Mouse (Mus musculus): ENCODE measurements at regions not wholly inside any gene's neighbourhood (a gene's known extent, or its start where the extent isn't known, plus 50 kb on each side); places are given as distances from the start of the nearest gene placed in this dataset.
A peak's percentile ranks its signal among the peaks of the same experiment; 100 is the strongest.

DNA sequence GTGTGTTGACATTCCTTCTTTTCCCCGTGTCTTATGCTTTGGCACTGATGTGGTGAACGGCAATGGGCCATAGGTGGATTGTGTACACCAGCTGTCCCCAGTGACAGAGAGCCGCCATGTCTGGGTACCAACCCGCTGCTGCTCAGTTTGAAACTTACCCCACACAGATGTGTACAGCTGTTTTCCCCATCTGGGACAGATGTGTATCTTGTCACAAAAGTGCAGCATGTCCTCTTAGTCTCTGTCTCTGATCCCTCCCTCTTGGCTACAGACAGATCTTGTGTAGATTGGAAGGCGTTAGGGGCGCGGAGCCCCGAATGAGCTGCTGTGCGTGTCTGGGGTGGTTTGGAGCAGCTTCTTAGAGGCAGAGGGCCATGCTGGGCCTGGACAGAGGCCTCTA is 196.1 kb upstream of the Sulf2 start:
- DNase-seq: no peak

DNA sequence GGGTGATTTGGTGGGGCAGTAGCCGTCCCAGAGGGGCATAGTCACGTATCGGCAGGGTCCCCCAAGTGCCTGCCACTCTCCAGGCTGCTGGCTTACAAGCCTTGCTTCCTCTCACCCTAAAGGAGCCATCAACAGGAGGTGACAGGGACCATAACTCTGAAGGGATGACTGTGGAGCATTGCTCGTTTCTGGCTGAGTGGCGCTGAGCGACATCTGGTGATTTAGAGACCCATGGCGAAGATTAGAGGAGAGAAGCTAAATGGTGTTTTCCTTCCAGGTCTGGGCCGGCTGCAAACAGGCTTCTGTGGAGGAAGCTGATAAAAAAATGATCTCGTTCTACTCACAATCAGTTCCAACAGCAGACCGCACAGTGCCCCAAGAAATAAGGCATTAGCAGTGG is 193.2 kb upstream of the Sulf2 start:
- DNase-seq: no peak

DNA sequence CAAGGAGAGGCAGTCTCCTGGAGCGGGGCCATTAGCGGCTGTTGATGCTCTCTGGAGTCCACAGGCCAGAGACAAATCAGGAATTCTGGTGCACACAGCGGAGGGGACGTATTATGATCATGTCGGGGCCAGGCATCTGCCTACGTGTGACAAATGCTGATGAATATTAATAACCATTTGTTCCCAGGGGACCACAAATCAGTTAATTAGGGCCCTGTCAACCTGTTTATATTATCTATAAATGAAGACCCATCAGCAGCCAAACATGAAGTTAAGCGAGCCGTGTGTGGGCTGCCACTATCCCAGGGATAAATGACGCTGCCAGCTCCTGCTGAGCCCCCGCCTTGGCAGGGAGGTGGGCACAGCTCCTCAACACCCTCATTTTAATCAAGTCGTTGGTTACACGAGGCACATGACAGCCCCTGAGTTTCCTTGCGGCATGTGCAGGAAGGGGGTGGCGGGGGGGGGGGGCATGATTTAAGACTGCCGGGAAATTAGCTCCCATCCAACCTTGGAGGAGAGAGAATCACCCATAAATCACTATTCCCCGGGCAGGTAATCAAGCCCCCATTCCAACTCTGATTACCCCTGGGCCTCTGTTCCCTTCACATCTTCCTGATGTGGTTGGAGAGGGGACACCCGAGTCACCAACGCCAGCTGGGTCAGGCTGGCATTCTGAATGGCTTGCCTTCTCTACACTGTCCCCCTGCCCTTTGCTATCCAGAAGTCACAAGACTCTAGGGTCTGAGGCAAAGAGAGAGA is 191.1 kb upstream of the Sulf2 start:
- DNase-seq: no peak

DNA sequence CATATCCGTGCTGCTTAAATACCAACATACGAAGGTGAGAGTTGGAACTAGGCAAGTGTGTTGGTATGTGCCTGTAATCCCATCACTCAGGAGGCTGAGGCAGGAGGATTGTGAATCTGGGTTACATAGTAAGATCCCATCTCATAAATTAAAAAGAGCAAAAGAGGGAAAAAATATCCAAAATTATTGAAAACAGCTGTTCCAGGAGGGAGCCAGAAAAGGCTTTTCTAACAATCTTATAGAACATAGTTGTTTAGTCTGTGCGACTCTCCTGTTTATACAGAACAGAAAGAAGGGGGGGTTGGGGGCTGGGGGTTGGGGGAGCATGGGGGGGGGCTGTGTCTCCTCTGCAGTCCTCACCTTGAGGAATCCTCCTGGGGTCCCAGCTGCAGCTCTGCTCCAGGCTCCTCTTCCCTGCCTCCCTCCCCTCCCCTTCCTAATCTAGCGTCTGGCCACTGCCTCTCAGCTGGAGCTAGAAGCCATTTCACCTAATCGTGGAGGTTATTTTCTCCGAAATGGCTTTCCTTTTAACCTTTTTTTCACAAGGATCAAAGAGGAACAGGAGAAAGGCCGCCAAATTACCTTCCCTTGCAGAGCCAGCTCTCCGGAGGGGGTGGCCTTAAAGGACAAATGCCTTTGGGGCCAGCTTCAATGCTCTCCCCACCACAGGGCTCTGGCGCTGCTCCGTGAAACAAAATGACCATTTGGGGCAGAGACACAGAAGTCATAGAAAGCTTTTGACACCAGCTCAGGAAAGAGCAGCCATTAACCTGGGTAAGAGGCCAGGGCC is 188.3 kb upstream of the Sulf2 start:
- no peak for DNase-seq

DNA sequence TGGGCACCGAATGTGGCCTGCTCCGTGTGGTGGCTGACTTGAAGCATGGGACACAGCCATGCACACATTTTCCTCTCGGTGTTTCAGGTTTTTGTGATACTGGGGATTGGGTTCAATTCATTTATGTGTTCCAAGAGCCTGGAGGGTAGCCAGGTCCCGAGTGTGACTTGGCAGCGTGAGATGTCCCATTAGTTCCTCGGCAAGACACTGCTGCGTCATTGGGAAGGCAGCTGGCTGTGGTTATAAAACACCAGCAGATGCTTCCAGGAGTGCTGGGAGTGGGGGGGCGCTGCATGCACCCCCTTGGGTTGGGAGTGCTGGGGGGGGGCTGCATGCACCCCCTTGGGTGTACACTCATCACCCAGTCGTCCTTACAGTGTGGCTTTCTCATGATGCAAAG is 186.9 kb upstream of the Sulf2 start:
- DNase-seq: peak; percentile 11 to 23

DNA sequence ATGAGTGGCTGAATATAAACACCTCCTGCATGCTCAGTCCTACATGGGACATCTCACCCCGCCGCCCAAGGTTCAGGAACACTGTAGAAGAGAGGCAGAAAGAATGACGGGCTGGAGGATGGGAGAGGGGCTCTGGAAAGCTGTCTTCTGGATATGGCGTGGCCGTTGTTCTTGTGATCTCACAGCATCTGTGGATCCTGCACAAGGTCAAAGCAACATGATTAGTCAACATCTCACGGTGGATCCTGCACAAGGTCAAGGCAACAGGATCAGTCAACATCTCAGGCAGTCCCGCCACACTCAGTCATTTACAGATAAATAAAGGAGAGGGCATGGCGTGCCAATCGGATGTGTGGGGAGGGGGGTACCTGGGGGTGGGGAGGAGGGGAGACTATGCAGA is 184.7 kb upstream of the Sulf2 start:
- no peak for DNase-seq

DNA sequence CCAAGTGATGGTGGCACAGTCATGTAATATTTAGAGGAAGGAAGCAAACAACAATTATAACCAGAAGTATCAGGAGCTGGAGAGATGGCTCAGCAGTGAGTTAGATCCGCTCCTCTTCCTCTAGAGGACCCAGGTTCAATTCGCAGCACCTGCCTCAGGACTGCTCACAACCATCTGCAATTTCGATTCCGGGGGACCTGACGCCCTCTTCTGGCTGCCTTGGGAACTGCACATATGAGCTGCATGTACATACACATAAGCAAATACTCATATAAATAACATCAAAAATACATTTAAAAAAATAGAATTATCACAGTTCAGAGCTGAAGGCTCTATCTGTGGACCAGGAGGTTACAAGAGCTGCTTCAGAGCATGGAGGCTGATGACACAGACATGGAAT is 184.0 kb upstream of the Sulf2 start:
- no peak for DNase-seq

DNA sequence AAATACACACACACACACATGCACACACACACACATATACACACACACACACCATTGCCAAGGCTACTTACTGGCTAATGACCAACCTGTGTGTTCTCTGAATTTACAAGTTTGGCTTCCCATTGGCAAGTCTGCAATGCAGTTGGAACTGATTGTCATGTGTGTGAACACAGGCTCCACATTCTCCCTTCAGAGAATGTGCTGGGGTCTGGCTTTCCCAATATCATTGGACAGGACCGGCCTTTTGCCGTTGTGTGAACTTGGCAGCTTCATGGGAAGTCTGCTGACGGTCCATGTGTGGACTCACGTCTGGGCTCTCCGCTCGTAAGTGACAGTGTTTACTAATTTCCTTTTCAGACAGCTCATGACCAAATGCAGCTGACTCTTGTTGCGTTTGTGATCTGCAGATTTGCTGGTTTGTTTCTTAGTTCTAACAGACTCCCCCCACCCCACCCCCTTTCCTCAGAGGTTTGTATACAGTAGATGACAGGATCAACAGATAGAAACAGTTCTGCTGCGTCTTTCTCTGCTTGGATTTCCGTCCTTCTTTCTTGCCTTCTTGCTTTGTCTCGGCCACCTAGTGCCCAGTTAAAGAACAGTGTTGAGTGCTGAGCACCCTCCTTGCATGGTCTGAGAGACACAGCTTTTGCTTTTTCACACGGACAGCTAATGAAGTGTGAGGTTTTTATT is 183.1 kb upstream of the Sulf2 start:
- DNase-seq: no peak

DNA sequence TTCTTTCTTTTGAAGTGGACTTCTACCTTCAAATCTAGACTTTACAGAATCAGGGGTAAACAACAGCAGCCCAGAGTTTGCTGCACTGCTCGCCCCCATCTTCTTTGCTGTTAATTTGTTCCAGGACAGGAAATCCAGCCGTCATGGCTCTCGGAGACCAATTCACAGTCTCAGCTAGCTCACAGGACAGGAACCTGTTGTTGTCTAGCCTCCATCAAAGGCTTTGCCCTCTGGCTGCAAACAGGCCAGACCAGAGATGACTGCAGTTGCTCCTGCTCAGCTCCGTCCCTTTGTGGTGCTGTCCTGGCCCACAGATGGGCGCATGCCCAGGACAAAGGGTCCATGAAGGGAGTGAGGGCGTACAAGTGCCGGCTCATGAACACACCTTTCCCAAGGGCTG is 182.2 kb upstream of the Sulf2 start:
- DNase-seq: no peak

DNA sequence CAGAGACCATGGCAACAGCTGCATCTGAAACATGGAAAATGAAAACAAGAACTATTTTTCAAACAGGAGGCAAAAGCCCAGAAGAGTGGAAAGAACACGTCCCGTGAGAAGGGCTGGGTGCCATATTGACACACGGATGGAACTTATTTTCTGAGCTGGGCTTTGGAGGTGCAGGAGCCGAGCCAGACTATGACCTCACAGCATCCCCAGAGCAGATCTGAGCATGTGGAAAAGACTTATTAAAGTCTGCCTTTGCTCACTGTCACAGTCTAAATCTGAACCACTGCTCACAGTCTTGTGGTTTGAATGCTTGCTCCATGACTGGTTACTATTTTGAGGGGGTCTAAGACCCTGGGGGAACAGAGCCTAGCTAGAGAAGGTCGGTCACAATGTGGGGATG is 180.2 kb upstream of the Sulf2 start:
- no peak for DNase-seq

DNA sequence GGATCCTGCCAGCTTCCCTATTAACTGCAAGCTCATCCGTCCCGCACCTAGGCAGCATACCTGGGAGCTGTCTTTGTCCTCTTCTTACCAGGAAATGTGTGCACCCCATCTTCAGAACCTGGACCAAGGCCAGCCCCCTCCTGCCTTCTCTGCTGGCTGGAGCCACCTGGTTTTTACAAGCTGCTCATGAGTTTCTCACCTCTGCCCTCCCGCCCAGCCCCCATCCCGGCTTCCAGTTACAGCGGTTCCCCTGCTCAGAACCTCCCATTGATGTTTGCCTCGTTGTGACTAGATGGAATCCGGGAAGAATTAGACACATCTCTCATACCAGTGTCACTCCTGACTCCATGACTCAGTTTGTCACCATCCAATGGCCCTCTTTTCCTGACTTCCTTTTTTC is 179.1 kb upstream of the Sulf2 start:
- no peak for DNase-seq

DNA sequence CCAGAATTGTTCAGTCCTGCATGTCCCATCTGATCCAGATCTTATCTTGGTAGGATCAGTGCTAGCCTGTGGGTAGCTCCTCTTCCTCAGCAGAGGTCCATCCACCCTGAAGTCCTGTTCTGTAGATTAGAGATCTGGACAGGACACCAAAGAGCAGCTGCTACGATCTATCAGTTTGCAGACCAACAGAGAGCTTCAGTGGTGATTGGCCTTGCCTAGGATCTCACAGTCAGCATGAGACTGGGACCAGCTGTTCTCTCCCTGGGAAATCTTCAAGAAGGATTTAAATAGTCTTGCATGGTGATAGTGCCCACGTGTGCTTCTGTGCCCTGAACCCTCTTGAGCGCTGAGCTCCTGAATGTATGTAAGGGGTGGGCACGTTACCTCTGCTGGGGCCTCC is 178.4 kb upstream of the Sulf2 start:
- no peak for DNase-seq

DNA sequence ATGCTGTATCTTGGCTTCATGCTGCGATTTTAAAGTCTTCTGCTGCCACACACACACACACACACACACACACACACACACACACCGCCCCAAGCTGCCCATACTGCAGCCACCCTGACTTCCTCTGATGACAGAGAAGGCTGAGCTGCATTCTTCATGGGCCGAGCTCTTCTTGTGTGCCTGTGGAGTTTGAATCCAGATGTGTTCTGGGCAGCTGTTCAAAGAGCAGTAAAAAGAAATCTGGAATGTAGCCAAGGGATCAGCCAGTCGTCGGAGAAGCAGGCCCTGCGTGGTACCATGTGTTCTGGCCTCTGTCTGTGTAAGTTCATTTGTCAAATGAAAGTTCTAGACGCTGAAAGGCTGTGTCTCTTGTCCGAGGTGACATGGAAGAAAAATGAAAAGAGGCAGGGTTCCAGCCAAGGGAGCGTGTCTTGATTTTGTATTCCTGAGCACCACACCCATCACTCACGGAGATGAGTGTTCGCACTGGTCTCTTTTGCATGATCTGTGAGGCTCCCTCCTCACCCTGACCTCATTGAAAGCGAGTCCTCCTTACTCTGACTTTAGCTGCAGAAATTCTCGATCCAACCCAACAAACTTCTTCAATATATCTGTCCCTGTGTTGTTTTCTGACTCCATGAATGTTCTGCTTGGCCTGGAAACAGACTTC is 177.4 kb upstream of the Sulf2 start:
- no peak for DNase-seq

DNA sequence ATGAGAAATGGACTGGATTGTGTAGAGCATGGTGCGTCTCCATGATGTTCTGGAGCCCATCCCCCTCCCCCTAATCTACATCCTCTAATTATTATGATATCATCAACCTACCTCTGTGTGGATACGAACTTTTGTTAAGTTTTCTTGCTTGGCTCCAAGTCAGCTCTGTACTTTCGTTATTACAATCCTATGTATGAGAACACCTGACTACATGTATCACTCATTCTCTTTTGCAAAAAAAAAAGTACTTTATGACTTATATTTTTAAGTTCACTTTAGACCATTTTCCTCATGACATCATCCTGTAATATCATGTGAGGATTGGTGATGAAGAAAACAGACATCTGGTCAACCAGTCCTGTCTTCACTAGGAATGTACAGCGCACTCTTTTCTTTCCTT is 175.7 kb upstream of the Sulf2 start:
- DNase-seq: no peak

DNA sequence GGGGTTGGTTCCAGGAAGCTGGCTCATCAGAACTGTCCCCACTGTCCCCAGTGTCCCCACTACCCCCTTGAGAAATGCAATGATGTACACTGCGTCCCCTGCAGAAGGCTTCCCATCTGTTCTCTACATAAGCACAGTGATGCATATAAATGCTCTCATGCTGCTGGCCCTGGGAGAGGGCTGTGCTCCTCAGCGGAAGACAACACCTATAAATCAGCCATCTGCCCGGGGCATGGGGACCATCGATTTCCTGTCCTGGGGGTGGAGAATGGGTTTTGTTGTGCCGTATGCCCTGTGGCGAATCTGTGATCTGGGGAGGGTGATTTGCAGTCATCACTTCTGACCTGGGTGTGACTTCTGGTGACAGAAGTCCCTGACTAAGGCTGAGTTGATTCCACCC is 174.9 kb upstream of the Sulf2 start:
- DNase-seq: no peak

DNA sequence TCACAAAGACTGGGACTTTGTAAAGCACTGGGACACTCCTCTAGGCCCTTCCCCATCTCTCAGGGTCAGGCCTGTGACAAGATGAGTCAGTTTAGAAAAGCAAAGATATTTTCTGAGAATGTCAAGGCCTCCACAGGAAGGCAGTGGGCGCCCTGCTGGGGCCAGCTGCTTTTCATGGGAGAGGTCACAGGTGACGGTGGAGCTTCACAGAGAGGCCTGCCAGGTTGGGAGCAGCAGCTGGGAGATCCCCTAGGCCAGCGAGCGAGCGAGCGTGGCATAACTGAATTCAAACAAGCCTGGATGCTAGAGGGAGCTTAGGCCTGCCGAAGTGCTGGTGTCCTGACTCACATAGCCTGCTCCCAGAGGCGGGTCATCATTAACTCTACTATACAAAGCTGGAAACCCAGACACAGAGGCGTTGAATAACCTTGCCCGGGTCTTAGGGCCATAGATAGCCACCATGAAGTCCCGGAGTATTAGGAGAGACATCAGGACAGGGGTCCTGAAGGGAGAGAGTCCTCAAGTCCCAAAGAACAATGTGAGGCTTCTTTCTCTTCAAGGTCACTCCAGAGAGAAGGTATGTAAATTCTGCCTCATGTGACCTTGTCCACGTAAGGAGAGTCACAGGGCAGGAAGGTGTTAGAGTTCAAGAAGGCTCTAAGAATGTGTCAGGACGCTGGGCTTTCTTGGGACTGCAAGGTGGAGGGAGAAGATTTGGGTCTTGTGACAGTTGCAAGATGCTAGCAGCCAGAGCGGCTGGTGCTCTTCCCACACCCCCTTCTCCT is 174.3 kb upstream of the Sulf2 start:
- no peak for DNase-seq

DNA sequence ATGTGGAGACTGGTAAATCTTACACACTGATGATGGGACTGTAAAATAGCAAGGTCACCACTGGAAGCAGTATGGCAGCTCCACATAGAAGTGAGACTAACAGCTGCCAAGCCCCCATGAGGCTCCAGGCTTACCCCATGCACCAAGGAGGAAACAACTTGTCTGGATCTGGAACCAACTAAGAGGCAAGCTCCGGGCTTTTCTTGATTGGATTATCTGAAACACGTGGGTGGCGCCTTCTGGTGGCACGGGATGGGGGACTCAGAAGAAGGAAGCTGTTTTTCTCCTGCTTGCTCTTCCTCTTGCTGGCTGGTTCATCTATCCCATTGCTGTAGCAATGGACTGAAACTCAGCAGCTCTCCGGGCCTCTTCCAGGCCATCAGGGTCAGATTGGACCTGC is 171.5 kb upstream of the Sulf2 start:
- no peak for DNase-seq

DNA sequence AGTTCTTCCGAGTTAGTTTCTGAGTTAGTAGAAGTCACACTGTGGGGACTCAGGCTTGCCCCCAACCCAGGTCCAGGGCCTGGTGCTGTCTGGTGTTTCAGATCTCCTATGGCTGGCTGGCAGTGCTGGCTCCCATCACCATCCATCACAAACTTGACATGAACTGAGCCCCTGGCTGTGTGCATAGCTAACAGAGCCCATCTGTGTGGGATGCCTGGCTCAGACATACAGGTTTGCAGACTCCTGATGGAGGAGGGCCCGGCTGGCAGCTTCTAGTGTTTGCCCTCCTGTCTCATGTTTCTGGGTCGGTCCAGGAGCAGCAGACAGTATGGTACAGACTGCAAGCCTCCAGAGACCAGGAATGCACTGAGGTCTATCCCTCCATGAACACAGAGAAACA is 169.5 kb upstream of the Sulf2 start:
- no peak for DNase-seq

DNA sequence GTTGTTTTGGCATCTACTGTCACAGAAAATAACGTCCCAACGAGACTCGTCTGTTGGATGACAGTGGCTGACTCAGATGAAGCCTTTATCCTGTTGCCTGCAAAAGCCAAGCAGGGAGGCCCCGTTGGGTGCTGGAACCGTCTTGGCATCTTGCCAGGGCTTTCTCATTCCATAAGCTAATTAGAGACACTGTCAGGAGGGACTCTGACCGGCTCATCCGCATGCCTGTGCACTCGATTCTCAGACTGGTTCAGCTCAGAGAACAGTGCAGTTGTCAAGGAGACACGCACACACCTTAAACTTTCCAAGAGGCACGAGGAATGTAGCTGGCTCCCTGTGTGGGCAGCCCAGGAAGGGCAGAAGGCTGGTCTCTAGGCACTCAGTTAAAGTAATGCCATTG is 169.0 kb upstream of the Sulf2 start:
- DNase-seq: no peak

DNA sequence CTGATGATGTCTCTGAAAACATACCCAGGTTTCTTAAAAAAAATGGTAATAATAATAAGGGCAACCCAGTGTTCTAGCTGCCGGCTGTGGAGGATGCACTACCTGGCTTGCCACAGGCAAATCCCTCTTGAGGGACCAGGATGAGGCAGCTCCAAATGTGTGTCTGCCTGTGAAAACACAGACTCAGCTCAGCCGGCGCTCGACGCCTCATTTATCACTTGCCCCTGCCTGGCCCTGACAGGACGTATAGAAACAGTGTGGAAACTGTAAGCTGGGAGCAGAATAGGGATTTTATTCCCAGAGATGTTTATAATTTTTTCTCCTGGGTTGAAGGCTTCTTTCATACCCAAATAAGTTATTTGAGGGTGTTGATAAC is 167.2 kb upstream of the Sulf2 start:
- DNase-seq: no peak

DNA sequence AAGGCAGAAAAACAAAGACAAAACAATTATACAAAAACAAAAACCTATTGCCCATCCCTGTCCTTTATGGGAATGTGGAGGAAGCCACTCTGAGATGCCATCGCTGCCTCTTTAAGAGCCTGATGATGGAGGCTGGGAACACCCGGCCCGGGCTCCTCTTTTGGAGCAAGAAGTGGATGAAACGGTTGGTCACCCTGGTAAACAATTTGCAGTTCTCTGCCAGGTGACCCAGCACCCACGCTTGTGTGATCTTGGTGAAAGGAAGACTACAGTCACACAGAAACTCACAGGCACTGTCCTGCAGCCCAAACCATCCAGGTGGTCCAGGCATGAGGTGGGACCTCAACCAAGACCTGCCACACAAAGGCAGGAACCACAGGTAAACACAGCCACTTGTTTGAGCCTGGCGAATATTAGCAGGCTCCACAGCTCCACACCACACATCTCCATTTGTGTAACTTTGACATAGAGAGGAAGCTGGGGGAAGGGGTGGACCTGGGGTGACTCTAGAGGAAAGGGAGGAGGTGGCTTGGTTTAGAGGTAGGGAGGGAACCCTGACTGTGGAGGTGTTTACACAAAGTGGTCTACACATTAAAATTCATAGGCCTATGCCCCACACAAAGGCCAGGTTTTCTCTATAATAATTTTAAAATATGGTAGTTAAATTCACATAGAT is 166.7 kb upstream of the Sulf2 start:
- DNase-seq: no peak

DNA sequence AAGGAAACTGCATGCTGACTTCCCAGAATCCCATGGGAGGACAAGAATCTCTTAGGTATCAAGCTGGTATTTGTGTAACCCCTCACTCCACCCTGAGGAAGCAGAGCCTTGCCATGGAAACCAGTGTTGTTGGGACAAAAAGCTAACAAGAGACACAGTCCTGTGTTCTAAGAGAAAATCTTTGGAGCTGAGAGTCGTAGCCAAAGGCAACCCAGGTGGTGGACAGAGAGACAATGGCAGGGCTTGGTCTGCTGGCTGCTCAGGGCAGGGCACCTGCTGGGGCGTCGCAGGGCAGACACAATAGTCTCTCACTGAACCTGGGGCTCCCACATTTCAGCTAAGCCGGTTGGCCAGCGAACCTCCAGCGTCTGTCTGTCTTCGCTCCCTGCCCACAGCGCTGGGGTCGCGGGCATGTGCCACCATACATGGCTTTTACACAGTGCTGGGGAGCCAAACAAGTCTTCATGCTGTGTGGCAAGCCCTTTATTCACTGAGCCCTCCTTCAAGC is 161.0 kb upstream of the Sulf2 start:
- DNase-seq: no peak
